Mouse (Mus musculus): ENCODE measurements at regions not wholly inside any gene's neighbourhood (a gene's known extent, or its start where the extent isn't known, plus 50 kb on each side); places are given as distances from the start of the nearest gene placed in this dataset.

DNA sequence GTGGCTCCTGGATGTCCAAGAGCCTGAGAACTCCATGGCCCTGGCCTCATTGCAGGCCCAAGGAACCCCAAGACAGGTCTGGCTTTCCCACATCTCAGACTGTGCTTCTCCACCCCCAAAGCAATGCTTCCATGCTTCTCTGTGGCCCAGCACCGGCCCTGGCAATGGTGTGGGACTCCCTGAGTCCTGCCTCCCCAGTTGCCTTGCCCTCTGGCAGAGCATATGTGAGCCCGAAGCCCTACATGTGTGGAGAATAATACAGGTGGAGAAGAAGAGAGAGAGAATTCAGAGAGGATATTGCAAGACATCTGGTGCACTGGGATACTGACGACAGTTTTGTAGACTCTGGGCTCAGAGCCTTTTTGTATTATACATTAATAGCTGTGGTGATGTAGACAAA is 269.8 kb upstream of the Crim1 start:
- no peak for TF ChIP-seq CTCF (IDR thresholded peaks at IDR 0.05; ENCODE audit: borderline replicate concordance, insufficient read depth, low read depth, low read length)
- TF ChIP-seq POLR2A (IDR thresholded peaks at IDR 0.05; ENCODE audit: borderline replicate concordance, insufficient read depth, low read length) = no peak

Measured in cerebellum, adult 2 months (tissue).